Mouse (Mus musculus): Measurements from ENCODE around the gene Ppt1. TPM values are rescaled to one million over a fixed set of nuclear protein-coding genes. Genes with fewer than 3 reads are reported as not detected.
"Not testable (repeated sequence)": the region's sequence is repeated elsewhere in the genome, so short reads cannot be mapped to it uniquely, and the experiment has no call there.

Ppt1 gene
- polyA plus RNA-seq (2014; fragmentation: Nextera tagmentation; extraction: Ambion mirVana): 69.3 and 74.3 TPM in 2 replicates

GRCm38 (mm10) chr4:122835530-122836402, at the start of gene Ppt1:
TSS of gene Ppt1 (plus strand) at chr4:122836242.
- 5% methylated on average over 31 of the region's 31 CpGs for WGBS
- H3K9me3 ChIP-seq (ENCODE audit: control insufficient read depth, low read length): no peaks in the 10 kb centered on the region

DNA sequence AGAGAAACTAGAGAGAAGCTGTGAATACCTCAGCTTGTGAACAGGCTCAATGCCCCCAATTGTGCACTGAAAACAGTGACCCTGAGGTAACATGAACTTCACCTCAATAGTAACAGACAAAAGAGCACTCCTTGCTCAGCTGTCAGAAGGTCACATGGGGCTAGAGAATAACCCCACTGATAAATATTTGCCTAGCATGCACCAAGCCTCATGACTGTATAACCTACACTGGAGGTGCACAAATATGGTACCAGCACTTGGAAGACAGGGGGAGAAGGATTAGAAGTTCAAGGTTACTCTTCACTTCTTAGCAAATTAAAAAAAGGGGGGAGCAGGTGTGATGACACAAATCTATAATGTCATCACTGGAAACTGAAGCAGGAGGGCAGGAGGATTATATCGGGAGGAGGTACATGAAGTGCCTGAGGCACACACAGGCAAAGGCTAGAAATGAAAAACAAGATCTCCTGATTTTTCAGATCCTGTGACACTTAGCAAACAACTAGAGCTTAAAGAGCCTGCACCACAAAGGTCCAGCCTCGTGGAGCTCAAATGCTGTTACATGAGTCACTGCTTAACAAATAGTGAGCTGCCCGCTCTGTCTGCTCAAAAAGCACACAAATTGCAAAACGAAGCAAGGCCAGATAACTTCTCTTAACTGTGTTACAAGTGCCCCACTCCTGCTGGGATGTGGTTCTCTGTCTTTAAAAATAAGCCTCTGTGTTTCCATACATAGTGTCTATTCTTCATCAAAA, 46.5 kb upstream of the Ppt1 start:
- no peaks in the 10 kb centered on the region for H3K9me3 ChIP-seq (ENCODE audit: control insufficient read depth, low read length)
- ATAC-seq (ENCODE audit: insufficient number of reproducible peaks, insufficient read depth, low FRiP score, low read depth): no peak
- WGBS: 65% methylated on average over 4 of the region's 4 CpGs
- H3K4me2 ChIP-seq (ENCODE audit: low read length): no peak overlapping the region
- H3K27me3 ChIP-seq (ENCODE audit: control insufficient read depth, insufficient read depth, low read length): no peaks in the 10 kb centered on the region
- no peaks in the 10 kb centered on the region for H3K36me3 ChIP-seq (ENCODE audit: control insufficient read depth, insufficient read depth, low read length)
- H3K4me3 ChIP-seq (ENCODE audit: control insufficient read depth in 1 of 2, insufficient read depth in 1 of 2, low read depth in 1 of 2, low read length in 2 of 2): no peak overlapping the region
- H3K4me1 ChIP-seq (ENCODE audit: control insufficient read depth in 2 of 2, insufficient read depth in 2 of 2, low read length in 2 of 2): no peaks in the 10 kb centered on the region
- no peak overlapping the region for H3K27ac ChIP-seq (replicated peaks in 1 of 2; ENCODE audit: control insufficient read depth in 1 of 2, insufficient read depth in 1 of 2, low read depth in 2 of 2, low read length in 2 of 2)
- H3K9ac ChIP-seq (ENCODE audit: low read length): no peak overlapping the region

More at GRCm38 (mm10) chr4:122835530-122836402, at the start of gene Ppt1:
- ATAC-seq (ENCODE audit: insufficient number of reproducible peaks, insufficient read depth, low FRiP score, low read depth): peak; percentile 76
- H3K27ac ChIP-seq (replicated peaks in 1 of 2; ENCODE audit: control insufficient read depth in 1 of 2, insufficient read depth in 1 of 2, low read depth in 2 of 2, low read length in 2 of 2): peak within 1 kb of the TSS; percentile 66 to 73
- peaks cover 2 to 13% of the 10 kb centered on the region in 2 experiments; a peak in 3 of 4 replicates for H3K4me1 ChIP-seq (ENCODE audit: control insufficient read depth in 2 of 2, insufficient read depth in 2 of 2, low read length in 2 of 2)
- H3K4me3 ChIP-seq (ENCODE audit: control insufficient read depth in 1 of 2, insufficient read depth in 1 of 2, low read depth in 1 of 2, low read length in 2 of 2): peak within 1 kb of the TSS; percentile 78 to 92
- no peaks in the 10 kb centered on the region for H3K27me3 ChIP-seq (ENCODE audit: control insufficient read depth, insufficient read depth, low read length)
- peak within 1 kb of the TSS; percentile 94 for H3K4me2 ChIP-seq (ENCODE audit: low read length)
- peak within 1 kb of the TSS; percentile 87 for H3K9ac ChIP-seq (ENCODE audit: low read length)
- 0 out of 2 replicates have a peak, but pooled peaks cover under 1% of the 10 kb centered on the region for H3K36me3 ChIP-seq (ENCODE audit: control insufficient read depth, insufficient read depth, low read length)

GRCm38 (mm10) chr4:122808108-122808507, 27.9 kb upstream of the Ppt1 start:
- 26% methylated on average over 4 of the region's 4 CpGs for WGBS
- Histone ChIP-seq H3K4me1 (ENCODE audit: control insufficient read depth in 2 of 2, insufficient read depth in 2 of 2, low read length in 2 of 2) (no peaks in the 10 kb centered on the region), H3K27ac (replicated peaks in 1 of 2; ENCODE audit: control insufficient read depth in 1 of 2, insufficient read depth in 1 of 2, low read depth in 2 of 2, low read length in 2 of 2) (no peak overlapping the region), H3K4me2 (ENCODE audit: low read length) (no peak overlapping the region), H3K9ac (ENCODE audit: low read length) (no peak overlapping the region), H3K27me3 (ENCODE audit: control insufficient read depth, insufficient read depth, low read length) (no peaks in the 10 kb centered on the region), H3K9me3 (ENCODE audit: control insufficient read depth, low read length) (no peaks in the 10 kb centered on the region), H3K36me3 (ENCODE audit: control insufficient read depth, insufficient read depth, low read length) (no peaks in the 10 kb centered on the region), H3K4me3 (ENCODE audit: control insufficient read depth in 1 of 2, insufficient read depth in 1 of 2, low read depth in 1 of 2, low read length in 2 of 2) (no peak overlapping the region)
- no peak for ATAC-seq (ENCODE audit: insufficient number of reproducible peaks, insufficient read depth, low FRiP score, low read depth)

- Histone ChIP-seq H3K27ac (replicated peaks in 1 of 2; ENCODE audit: control insufficient read depth in 1 of 2, insufficient read depth in 1 of 2, low read depth in 2 of 2, low read length in 2 of 2) (no peak overlapping the region), H3K27me3 (ENCODE audit: control insufficient read depth, insufficient read depth, low read length) (no peaks in the 10 kb centered on the region), H3K4me1 (ENCODE audit: control insufficient read depth in 2 of 2, insufficient read depth in 2 of 2, low read length in 2 of 2) (no peaks in the 10 kb centered on the region), H3K4me2 (ENCODE audit: low read length) (no peak overlapping the region), H3K9me3 (ENCODE audit: control insufficient read depth, low read length) (no peaks in the 10 kb centered on the region), H3K4me3 (ENCODE audit: control insufficient read depth in 1 of 2, insufficient read depth in 1 of 2, low read depth in 1 of 2, low read length in 2 of 2) (no peak overlapping the region), H3K36me3 (ENCODE audit: control insufficient read depth, insufficient read depth, low read length) (no peaks in the 10 kb centered on the region), H3K9ac (ENCODE audit: low read length) (no peak overlapping the region)
- ATAC-seq (ENCODE audit: insufficient number of reproducible peaks, insufficient read depth, low FRiP score, low read depth): no peak
- WGBS: 37% methylated on average over 1 of the region's 1 CpGs
Measured at GRCm38 (mm10) chr4:122811180-122811579, 24.9 kb upstream of the Ppt1 start.

DNA sequence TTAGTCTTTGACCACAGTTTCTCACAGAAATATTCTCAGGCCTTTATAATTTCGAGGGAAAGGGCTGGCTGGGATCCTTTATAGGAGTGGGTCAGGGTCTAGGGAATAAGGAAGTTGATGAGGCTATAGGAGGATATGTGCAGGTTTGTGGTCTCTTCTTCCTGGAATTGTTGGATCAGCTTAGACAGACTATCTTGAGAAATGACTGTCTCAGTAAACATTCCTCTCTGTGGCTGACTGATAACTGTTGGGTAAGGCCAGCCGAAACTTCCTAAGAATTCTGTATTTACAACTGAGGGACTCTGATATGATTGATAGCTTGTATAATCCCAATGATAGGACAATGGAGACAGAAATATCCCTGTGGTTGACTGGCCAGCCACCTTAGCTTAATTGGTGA, 24.2 kb upstream of the Ppt1 start:
- Histone ChIP-seq H3K36me3 (ENCODE audit: control insufficient read depth, insufficient read depth, low read length) (no peaks in the 10 kb centered on the region), H3K27me3 (ENCODE audit: control insufficient read depth, insufficient read depth, low read length) (no peaks in the 10 kb centered on the region), H3K9me3 (ENCODE audit: control insufficient read depth, low read length) (no peaks in the 10 kb centered on the region), H3K27ac (replicated peaks in 1 of 2; ENCODE audit: control insufficient read depth in 1 of 2, insufficient read depth in 1 of 2, low read depth in 2 of 2, low read length in 2 of 2) (no peak overlapping the region), H3K9ac (ENCODE audit: low read length) (no peak overlapping the region), H3K4me3 (ENCODE audit: control insufficient read depth in 1 of 2, insufficient read depth in 1 of 2, low read depth in 1 of 2, low read length in 2 of 2) (no peak overlapping the region), H3K4me2 (ENCODE audit: low read length) (no peak overlapping the region), H3K4me1 (ENCODE audit: control insufficient read depth in 2 of 2, insufficient read depth in 2 of 2, low read length in 2 of 2) (no peaks in the 10 kb centered on the region)
- WGBS: 47% methylated on average over 2 of the region's 2 CpGs
- no peak for ATAC-seq (ENCODE audit: insufficient number of reproducible peaks, insufficient read depth, low FRiP score, low read depth)

DNA sequence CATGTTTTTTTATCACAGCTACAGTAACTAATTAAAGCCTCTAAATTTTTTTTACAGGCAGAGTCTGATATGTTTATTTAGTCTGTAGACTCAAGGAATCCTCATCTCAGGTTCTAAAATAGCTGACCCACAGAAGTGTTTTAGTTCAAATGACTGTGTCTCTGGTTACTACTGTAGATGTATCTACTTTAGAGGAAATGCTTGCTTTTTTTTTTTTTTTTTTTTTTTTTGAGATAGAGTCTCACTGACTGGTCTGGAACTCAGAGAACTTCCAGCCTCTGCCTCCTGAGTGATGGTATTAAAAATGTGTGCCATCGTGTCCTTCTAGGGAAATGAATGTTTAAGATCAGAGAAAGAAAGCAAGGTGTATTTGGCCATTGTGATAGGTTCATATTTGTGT, 19.8 kb upstream of the Ppt1 start:
- Histone ChIP-seq H3K4me3 (ENCODE audit: control insufficient read depth in 1 of 2, insufficient read depth in 1 of 2, low read depth in 1 of 2, low read length in 2 of 2) (no peak overlapping the region), H3K9ac (ENCODE audit: low read length) (no peak overlapping the region), H3K9me3 (ENCODE audit: control insufficient read depth, low read length) (0 out of 2 replicates have a peak, but pooled peaks cover 4% of the 10 kb centered on the region), H3K4me2 (ENCODE audit: low read length) (no peak overlapping the region), H3K4me1 (ENCODE audit: control insufficient read depth in 2 of 2, insufficient read depth in 2 of 2, low read length in 2 of 2) (peaks cover 2 to 3% of the 10 kb centered on the region in 2 experiments; a peak in 2 of 4 replicates), H3K36me3 (ENCODE audit: control insufficient read depth, insufficient read depth, low read length) (no peaks in the 10 kb centered on the region), H3K27me3 (ENCODE audit: control insufficient read depth, insufficient read depth, low read length) (no peaks in the 10 kb centered on the region), H3K27ac (replicated peaks in 1 of 2; ENCODE audit: control insufficient read depth in 1 of 2, insufficient read depth in 1 of 2, low read depth in 2 of 2, low read length in 2 of 2) (no peak overlapping the region)
- ATAC-seq (ENCODE audit: insufficient number of reproducible peaks, insufficient read depth, low FRiP score, low read depth): no peak
- WGBS: 63% methylated on average over 1 of the region's 1 CpGs

- H3K36me3 ChIP-seq (ENCODE audit: control insufficient read depth, insufficient read depth, low read length); H3K27ac ChIP-seq (replicated peaks in 1 of 2; ENCODE audit: control insufficient read depth in 1 of 2, insufficient read depth in 1 of 2, low read depth in 2 of 2, low read length in 2 of 2); H3K27me3 ChIP-seq (ENCODE audit: control insufficient read depth, insufficient read depth, low read length); H3K9ac ChIP-seq (ENCODE audit: low read length); H3K4me3 ChIP-seq (ENCODE audit: control insufficient read depth in 1 of 2, insufficient read depth in 1 of 2, low read depth in 1 of 2, low read length in 2 of 2); H3K9me3 ChIP-seq (ENCODE audit: control insufficient read depth, low read length); H3K4me1 ChIP-seq (ENCODE audit: control insufficient read depth in 2 of 2, insufficient read depth in 2 of 2, low read length in 2 of 2); H3K4me2 ChIP-seq (ENCODE audit: low read length); ATAC-seq (ENCODE audit: insufficient number of reproducible peaks, insufficient read depth, low FRiP score, low read depth): not testable (repeated sequence)
- 20% methylated on average over 10 of the region's 10 CpGs for WGBS
Measured at GRCm38 (mm10) chr4:122820941-122821340, 15.1 kb upstream of the Ppt1 start.
